Mouse (Mus musculus) G1E (cell line): ENCODE measurements around the gene Rptor.

Experiments
- CTCF ChIP-seq: IDR thresholded peaks from 2 replicates; pipeline ENCODE4 v1.5.1; 2012; ENCODE audit warnings: low read depth, low read length, inconsistent platforms, mixed read lengths
- GATA1 ChIP-seq: IDR thresholded peaks from 2 replicates; pipeline ENCODE4 v1.6.1; 2012; ENCODE audit warnings: borderline replicate concordance, low read length, inconsistent platforms, mixed read lengths
- GATA2 ChIP-seq: IDR thresholded peaks from 2 replicates; pipeline ENCODE4 v1.6.1; 2012; ENCODE audit warnings: low read depth, low read length, inconsistent platforms, borderline replicate concordance

DNA sequence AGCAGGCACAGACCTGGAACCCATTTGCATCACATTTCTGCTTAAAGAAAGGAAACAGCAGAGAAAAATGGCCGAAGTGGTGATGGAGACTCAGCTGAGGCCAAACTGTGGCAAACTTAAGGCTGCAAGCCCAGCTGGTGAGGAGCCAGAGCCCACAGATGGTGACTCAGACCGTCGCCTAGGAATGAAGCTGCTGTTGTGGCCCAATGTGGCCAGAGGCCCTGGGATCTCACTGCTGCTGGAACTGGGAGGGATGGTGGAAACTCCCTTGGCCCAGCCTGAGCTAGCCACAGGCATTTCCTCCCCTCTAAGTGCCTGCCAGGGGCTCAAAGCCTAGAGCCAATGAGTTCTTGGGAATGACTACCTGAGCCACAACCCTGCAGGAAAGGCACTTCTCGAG is 330.4 kb downstream of the Rptor start:
- TF ChIP-seq CTCF = no peak
- no peak for TF ChIP-seq GATA2
- TF ChIP-seq GATA1 = no peak
